Mouse (Mus musculus) frontal cortex, adult (tissue): ENCODE data around the gene Slc34a1.
"Not testable (repeated sequence)": the region's sequence is repeated elsewhere in the genome, so short reads cannot be mapped to it uniquely, and the experiment has no call there.

Experiments
- ATAC-seq: cut with Nextera tagmentation; 2 replicates; pipeline ENCODE4 v1.9.2; 2017; ENCODE audit warnings: mild to moderate bottlenecking, moderate library complexity, mixed read lengths; ENCODE audit not compliant: low TSS enrichment

The Slc34a1 gene

DNA sequence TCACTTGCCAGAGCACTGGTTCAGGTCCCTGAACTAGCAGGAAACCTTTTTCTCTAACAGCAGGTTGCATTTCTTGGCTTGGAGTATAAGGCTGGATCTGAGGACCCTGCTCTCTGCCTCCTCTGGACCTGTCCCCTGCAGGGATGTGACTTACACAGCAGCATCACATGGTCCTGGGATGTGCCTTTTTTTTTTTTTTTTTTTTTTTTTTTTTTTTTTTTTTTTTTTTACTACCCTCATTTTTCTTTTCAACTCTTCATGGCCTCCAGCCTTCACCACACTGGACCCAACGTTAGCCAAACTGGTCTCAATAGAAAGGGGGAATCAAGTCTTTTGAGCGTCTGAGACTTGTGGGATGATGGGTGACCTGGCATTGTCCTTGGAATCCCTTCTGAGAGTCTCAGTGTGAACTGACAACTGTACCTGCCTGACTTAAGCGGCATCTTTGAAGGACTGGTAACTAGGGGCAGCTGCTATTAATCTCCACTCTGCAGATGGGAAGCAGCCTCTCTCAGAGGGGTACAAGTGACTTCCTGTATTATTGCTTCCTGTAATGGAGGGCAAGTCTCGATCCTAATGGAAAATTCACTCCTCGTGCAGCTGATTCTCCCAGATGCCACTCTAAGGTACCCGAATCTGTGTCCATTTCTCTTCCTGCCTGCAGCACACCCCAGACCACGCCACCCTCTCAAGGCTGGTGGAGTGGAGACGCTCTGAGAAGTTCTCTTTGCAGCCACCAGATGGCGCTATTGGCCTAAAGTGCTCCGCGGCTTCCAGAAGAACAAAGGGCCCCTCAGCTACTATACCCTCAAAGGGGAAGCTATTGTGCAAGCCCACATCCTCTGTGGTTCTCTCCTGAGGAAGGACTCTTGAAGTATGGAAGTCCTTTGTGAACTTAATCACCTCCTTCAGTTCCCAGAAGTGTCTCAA lies 7.1 kb downstream of the Slc34a1 start:
- peak; percentile 71 for ATAC-seq

DNA sequence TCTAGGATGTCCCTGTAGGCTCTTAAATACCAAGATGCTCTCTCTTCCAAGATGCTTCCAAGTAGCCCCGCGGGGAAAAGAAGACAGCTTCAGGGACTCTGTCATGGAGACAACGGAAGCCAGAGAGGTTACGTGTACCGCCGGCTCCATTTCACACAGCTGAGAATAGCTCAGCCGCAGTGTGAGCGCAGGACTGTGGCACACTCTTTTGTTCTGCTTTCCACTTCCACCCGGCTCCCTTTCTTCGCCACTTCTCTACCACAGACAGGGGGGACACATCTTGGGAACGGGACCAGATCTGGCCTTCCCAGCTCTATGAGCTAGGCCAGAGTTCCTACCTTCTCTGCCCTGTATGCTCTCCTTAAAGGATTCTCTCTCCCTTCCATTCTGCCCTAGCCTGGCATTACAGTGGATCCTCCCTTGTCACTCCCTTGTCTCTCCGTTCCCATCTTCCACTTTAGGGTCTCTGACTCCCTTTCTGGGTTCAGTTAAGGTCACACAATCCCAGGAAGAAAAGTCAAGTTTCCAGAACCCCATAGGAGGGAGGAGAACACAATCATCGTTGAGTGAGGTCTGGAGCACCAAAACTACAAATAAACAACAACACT lies 7.9 kb downstream of the Slc34a1 start:
- ATAC-seq, result peak; percentile 28; the same call in 1 of the 2 replicates

DNA sequence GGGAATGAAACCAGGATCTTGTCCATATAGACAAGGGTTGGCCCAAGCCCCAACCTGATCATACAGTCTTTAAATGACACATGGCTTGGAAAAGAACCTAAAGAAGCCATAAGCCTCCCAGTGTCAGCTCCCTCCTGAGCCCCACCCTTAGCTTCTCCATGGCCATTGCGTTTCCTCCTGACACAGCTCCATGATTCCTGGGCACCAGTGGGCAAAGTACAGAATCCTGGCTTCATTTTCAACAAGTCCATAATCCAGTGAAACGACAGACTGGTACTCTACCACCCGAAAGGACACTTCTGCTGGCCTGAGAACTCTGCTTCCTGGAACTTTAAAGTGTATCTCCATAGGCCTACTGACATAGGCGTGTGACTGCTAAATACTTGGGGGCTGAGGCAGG lies 9.4 kb downstream of the Slc34a1 start:
- ATAC-seq, result no peak

DNA sequence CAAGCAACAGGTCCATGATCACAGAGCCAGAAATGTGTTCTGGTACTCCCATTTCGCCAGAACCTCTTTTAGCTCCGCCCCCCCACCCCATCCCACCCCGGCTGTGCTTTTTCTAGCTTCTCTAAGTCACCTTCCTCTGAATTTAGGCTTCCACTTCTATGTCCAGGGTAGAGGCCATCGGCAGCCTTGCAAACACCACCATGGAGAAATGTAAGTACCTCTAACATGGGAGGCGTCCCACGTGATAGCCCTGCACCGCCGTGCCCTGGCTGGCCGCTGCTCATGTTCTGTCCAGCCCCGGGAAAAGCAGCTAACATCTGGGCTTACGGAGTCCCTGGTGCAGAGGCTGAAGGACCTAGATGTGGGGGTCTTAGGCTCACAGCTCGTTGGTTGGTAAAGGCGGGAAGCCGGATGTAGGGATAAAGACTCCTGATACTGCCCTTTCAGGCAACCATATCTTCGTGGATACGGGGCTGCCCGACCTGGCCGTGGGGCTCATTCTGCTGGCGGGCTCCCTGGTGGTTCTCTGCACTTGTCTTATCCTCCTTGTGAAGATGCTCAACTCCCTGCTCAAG lies 10.6 kb downstream of the Slc34a1 start:
- no peak for ATAC-seq

DNA sequence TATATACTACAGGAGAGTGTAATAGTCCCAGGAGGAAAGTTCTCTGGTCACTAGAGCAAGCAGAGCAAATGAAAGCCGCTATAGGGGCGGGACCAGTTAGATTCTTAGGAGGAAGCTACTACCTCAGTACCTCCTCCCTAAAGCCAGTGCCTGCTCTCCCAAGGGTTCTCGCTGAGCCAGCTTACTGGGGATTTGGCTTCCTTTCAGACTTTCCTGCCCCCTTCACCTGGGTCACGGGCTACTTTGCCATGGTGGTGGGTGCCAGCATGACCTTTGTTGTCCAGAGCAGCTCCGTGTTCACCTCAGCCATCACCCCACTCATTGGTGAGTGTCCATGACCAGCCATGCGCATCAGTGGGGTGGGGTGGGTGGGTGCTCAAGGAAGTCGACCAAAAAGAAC lies 13.8 kb downstream of the Slc34a1 start:
- ATAC-seq, result no peak

DNA sequence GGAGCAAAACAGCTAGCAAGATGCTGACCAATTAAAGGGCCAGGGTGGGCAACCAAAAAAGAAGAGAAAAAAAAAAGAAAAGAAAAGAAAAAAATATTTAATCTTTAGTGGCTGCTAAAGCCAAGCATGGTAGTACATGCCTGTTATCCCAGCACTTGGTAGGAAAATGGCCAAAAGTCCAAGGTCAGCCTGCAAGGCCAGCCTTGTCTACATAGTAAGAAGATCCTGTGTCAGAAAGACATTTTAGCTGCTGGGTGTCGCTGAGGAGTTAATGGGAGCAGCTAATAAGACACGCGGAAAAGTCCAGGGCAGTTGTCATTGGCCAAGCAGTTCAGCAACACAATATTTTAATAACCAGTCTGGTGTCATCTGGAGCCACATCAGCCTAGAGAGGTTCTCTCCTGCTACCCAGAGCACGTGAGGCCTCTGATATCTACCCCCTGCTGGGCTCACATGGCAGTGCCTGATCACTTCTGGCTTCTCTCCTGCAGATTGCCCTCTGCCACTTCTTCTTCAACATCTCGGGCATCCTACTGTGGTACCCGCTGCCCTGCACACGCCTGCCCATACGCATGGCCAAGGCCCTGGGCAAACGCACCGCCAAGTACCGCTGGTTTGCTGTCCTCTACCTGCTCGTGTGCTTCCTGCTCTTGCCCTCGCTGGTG lies 14.8 kb downstream of the Slc34a1 start:
- no peak for ATAC-seq

DNA sequence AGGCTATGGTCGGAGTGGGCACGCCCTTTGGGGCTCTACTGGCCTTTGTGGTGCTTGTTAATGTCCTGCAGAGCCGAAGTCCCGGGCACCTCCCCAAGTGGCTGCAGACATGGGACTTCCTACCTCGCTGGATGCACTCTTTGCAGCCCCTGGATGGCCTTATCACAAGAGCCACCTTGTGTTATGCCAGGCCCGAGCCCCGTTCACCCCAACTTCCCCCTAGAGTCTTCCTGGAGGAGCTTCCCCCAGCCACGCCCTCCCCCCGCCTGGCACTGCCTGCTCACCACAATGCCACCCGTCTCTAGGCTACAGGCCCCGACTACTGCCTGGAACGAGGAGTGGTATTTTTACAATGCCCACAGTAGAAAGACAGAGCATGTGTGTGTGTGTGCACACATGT lies 15.3 kb downstream of the Slc34a1 start:
- no peak for ATAC-seq

DNA sequence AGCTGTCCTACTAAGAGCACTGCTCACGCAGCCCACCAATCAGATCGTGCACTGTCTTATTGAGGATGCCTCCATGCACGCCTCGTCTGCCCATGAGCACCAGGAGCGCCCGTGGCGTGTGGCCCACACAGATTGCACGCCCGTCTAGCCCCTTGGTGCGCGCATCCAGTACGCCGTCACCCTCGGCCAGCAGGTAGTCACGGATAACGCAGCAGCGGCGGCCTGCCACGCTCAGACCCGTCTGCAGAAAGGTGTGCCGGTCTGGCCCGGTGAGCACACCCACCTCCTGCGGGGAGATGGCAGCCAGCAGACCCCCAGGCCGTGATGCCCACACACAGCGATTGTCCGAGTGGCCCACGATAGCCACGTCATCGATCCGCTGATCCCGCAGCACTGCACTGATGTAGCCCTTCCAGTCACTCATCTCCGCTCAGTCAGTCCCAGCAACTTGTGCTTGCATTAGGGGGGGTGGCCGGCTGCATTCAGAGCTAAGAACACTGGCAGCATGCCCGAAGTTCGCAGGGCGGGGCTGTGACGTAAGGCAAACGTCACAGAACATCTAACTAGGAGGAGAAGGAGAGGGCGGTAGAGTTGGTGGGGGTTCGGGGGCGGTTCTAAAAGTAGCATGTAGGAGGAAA lies 16.9 kb downstream of the Slc34a1 start, which contains the start of gene Pfn3:
Gene Pfn3, minus strand, starts transcription at position 490 of the 638 bp plus-strand sequence.
- ATAC-seq, result peak; percentile 50; the same call in 1 of the 2 replicates

DNA sequence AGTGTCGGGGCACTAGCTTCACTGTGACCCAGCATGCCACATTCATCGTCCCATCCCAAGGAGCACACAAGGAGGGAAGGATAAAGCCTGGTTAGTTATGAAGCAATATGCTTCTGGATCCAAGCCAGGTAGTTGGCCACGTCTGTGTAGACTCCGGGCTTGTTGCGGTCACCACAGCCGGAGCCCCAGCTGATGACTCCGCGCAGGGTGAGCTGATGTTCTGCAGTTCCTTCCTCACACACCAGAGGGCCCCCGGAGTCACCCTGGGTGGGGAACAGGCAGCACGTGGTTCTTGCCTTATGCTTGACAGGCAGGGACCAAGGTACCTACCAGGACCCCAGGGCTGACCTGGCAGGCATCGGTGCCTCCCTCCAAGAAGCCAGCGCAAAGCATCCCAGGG lies 20.0 kb downstream of the Slc34a1 start:
- ATAC-seq, result peak; percentile 71

DNA sequence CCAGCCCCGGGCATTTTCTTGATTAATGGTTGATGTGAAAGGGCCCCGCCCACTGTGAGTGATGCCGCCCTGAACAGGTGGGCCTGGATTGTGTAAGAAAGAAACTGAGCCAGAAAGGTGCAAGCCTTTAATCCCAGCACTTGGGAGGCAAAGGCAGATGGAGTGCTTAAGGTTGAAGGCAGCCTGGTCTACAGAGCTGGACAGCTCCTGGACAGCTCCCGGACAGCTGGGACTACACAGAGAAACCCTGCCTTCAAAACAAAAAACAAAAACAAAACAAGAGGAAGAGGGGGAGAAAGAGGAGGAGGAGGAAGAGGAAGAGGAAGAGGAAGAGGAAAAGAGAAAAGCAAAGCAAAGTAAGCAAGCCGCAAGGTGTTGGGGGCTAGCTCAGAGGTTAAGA lies 21.2 kb downstream of the Slc34a1 start:
- no peak for ATAC-seq

DNA sequence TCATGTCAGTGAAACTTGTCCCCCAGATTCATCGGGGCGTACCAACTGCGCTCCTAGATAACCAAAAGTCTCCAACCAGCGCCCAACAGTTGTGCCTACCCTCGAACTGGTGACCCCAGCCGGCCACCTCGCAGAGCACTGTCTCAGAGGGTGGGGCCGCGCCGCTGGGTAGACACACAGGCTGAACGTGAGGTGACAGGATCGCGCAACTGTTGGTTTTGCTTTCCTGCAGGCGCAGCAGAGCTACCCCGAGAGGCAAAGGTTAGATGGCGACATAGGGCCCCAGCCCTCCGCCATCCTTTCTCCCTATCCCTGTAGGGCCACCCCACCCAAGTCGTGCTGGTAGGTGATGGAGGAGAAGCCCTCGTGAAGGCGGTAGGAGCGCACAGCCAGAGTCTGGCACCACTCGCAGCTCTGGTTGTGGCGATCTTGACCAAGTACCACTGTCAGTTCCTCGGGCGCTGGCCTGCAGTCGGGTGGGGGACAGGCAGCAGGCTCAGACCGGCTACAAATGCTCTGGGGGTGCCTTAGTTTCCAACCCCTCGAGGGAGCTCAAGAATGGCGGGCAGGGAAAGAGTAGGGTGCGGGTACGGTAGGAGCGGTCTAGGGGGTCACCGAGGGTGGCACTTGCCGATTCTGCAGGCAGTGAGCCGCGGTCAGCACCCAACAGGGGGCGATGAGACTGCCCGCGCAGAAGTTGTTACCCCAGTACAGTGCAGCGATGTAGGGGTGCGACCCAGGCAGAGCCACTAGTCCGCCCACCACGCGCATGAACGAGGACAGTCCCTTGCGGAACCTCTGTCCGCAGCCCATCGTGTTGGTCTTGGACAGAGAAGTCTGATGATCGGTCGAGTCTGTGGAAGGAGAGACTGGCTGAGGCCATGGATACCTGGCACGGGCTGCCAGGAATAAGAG lies 22.3 kb downstream of the Slc34a1 start:
- 0 out of 2 replicates have a peak, but pooled peaks have one; percentile 7 for ATAC-seq

DNA sequence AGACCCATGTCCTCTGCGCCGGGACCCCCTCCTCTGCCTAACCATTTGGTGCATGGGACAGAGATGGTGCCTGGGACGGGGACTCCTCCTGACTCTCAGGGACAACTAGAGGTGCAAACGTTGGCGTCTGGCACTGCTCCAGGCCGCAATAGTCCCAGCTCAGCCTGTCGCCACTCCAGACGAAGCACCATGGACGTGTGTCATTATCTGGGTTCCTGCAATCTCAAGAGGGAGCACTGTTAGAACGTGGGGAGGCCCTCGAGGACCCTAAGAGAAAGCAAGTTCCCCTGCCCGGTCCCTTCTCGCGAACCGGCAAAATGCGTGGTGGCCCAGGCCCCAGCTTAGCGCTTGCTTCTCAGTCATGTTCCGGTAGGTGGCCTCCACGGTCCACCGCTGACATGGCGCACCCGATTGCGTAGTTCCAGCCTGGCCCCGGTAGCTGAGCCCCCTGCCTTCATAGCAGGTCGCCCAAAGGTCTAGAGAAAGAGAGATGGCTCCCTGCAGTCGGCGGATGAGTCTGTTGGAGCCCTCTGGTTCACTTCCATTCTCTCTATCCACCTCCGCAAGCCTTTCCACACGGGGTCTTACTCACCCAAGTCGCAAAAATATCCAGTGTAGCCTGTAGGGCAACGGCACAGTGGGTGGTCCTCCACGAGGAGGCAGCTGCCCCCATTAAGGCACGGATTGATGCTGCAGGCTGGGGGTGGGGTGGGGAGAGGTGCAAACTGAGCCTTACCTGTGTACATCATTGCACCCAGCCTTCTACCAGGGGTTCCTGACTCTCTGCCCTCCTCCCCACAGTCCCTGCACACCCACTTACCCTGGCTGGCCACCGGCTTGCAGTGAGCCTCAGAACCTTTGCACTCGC lies 23.2 kb downstream of the Slc34a1 start:
- ATAC-seq, result peak; percentile 71

DNA sequence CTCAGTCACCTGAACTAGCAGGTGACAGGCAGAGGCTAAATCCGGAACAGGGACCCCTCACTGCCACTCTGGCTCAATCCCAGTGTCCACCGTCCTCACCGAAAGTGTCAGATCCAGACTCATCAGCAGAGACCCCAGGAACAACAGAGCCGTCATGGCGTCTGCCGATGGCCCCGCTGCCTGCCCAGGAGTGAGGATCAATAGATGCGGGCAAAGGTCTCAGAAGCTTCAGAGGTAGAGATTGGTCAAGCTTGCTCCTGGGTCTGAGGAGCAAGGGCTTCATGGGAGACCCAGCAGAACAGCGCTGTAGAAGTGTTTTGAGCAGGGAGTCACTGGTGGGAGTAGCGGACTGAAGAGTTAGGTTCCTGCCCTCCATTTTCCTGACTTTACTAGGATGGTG lies 28.6 kb downstream of the Slc34a1 start, which contains the start of gene F12:
Gene F12, minus strand, starts transcription at position 181 of the 400 bp plus-strand sequence.
- no peak for ATAC-seq

DNA sequence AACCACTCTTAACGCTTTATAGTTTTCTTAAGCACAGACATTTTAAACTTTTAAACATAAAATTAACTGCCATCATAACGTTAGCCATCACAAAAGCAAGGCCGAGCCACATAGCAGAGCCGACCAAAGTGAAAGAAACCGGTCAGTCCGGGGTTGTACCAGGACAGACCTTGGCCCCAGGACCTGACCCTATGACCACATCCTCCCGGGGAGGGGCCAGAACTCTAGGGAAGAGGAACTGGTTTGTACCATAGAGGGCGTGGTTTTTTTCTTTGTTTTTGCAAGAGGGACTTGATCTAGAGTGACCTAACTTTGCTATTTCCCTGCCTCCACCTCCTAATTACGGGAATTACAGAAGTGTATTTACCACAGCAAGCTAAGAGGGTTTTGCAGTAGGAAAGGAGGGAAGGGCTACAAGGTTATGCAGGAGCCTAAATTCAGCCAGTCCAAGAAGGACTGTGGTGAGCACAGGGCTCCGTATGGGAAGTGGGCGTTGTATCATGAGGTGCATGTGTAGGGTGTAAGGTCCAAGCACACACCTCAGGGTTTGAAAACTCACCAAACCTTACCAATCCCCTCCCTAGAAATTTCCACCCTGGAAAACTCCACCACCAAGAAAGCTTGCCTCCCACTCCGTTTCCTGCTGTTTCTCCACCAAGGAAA lies 31.4 kb downstream of the Slc34a1 start:
- ATAC-seq, result no peak

DNA sequence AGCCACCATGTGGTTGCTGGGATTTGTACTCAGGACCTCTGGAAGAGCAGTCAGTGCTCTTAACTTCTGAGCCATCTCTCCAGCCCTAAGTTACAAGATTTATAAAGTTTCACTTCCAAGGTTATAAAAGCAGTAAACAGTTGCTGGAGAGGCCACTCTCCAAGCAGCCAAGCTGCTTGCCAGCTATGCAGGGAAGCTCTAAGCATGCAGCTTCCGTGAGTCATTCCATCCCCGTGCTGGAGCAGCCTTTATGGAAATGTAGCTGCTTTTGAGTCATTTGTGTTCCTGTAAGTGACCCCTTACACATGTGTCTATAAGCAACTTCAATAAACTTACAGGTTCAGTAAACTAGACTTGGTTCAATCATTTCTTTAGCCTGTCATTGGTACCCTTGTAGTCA lies 32.6 kb downstream of the Slc34a1 start:
- no peak; the same call in 1 of the 2 replicates for ATAC-seq

DNA sequence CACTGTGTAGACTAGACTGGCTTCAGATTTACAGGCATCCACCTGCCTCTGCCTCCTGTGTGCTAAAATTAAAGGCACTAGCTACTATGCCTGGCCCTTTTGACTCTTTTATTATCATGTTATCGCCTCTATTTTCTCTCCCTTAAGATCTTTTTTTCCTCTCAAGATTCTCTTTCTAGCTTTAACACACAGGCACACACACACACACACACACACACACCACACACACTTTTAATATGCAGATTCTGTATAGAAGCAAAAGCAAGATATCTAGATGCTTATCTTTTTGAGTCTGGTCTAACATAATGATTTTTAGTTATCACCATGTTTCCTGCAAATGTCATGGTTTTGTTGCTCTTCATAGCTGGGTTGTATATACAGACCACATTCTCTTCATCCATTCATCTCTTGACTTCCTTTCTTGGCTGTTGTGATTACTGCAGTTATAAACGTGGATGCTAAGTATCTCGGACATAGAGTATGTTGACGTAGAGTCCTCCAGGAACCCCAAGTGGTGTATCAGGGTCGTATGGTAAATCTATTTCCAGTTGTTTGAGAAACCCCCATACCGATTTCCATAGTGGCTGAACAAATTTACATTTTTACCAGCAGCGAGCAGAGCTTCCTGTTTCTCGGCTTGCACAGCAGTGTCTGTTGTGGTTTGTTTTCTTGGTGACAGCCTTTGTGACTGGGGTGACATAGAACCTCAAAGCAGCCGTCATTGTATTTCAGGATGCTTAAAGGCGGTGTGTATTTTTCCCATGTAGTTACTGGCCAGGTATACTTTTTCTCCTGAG lies 34.1 kb downstream of the Slc34a1 start:
- no peak for ATAC-seq

DNA sequence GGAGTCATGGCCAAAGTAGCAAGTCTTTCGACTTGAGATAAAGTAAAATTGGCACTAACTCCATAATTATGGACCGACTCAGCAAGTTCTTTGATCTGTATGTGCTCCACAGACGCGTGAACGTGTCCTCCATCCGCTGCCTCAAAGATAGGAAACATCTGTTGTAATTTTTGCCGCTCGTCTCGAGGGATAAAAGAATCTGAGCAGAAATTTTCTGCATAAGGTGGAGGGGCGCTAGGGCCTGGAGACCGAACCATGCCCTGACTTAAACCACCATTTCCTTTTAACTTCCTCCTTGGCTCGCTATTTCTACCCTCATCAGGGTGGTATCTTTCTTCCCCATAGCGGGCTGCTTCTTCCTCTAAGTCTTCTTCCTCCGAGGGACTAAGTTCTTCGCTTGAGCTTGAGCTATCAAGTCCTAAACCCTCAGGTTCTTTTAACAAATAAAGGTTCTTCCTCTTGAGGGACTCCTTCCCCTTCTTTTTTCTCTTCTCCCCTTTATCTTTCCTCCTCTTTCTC lies 39.2 kb downstream of the Slc34a1 start:
- ATAC-seq, result not testable (repeated sequence)

DNA sequence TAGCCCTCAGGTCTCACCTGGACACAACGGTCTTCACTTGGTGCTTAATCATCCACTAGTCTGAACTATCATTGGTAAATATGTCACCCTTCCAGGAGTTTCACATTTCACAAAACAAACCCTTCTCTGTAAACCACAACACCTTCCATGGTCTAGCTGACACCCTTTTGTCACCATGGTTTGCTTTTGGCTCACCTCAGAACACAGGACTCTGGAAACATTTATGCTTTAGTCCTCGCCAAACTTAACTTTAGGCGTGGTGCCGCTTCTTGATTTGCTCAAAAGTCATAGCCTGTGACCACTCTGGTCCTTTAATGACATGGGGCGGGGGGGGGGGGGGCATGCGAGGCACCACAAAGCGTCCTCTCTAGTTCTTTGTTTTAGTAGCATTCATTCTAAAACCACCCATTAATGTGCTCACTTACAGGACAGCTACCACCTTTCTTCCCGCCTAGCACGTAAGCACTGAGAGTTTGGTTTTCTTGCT lies 45.9 kb downstream of the Slc34a1 start:
- ATAC-seq, result no peak
